Mouse (Mus musculus) MEL (cell line): ENCODE measurements at regions not wholly inside any gene's neighbourhood (a gene's known extent, or its start where the extent isn't known, plus 50 kb on each side); places are given as distances from the start of the nearest gene placed in this dataset.

Experiments used
- DNase-seq: peaks from one replicate; pipeline ENCODE4 v3.0.0; 2011; ENCODE audit warnings: low read depth, low spot score
- H3K27ac ChIP-seq: 2 replicates; pipeline ENCODE4 v1.5.1; 2012; ENCODE audit warnings: low read depth, mild to moderate bottlenecking, control low read depth, low read length, moderate library complexity; ENCODE audit not compliant: control insufficient read depth
- H3K27me3 ChIP-seq, 2 experiments: fragments of 150-350 bp in 1 of 2; sonication (generic) in 1 of 2; 2 replicates each; pipeline ENCODE4 v1.6.1; 2012; ENCODE audit warnings: low read length in 2 of 2, mild to moderate bottlenecking in 2 of 2, improper control_type of control experiment in 1 of 2, moderate library complexity in 1 of 2; ENCODE audit not compliant: insufficient read depth in 2 of 2, control insufficient read depth in 1 of 2
- H3K36me3 ChIP-seq, 2 experiments: 2 replicates each; pipeline ENCODE4 v1.6.1; 2012 to 2014; ENCODE audit warnings: low read length in 2 of 2, improper control_type of control experiment in 1 of 2, inconsistent platforms in 1 of 2, mild to moderate bottlenecking in 1 of 2; ENCODE audit not compliant: insufficient read depth in 2 of 2, control insufficient read depth in 1 of 2
- H3K4me1 ChIP-seq, 2 experiments: fragments of 150-350 bp in 1 of 2; sonication (generic) in 1 of 2; 2 replicates each; pipeline ENCODE4 v1.6.1; 2012; ENCODE audit warnings: low read length in 2 of 2, improper control_type of control experiment in 1 of 2, mild to moderate bottlenecking in 1 of 2; ENCODE audit not compliant: insufficient read depth in 2 of 2, control insufficient read depth in 1 of 2
- H3K4me3 ChIP-seq, 2 experiments: fragments of 150-350 bp in 1 of 2; sonication (generic) in 1 of 2; 2 replicates each; pipeline ENCODE4 v1.5.1; 2012; ENCODE audit warnings: low read depth in 2 of 2, low read length in 2 of 2, mild to moderate bottlenecking in 2 of 2, moderate library complexity in 2 of 2, control low read depth in 1 of 2, improper control_type of control experiment in 1 of 2; ENCODE audit not compliant: control insufficient read depth in 1 of 2, insufficient read depth in 1 of 2
- H3K79me2 ChIP-seq: 2 replicates; pipeline ENCODE4 v1.6.1; 2012; ENCODE audit warnings: mild to moderate bottlenecking, low read length, moderate library complexity; ENCODE audit not compliant: control insufficient read depth, poor library complexity, insufficient read depth
- H3K9ac ChIP-seq: 2 replicates; pipeline ENCODE4 v1.6.1; 2012; ENCODE audit warnings: low read depth, mild to moderate bottlenecking, control low read depth, low read length, moderate library complexity; ENCODE audit not compliant: control insufficient read depth, poor library complexity, severe bottlenecking
- H3K9me3 ChIP-seq: fragments of 150-350 bp; sonication (generic); replicated peaks from 2 replicates; pipeline ENCODE4 v1.6.1; 2012; ENCODE audit warnings: mild to moderate bottlenecking, low read length, improper control_type of control experiment, moderate library complexity; ENCODE audit not compliant: insufficient read depth
- CHD1 ChIP-seq: IDR thresholded peaks from 2 replicates; pipeline ENCODE4 v1.6.1; 2012; ENCODE audit warnings: low read depth, mild to moderate bottlenecking, inconsistent platforms, low read length, improper control_type of control experiment
- CTCF ChIP-seq, 3 experiments: IDR thresholded peaks in 2 of 3; conservative IDR thresholded peaks in 1 of 3; 2 replicates each; pipeline ENCODE4 v1.5.1; 2011 to 2012; ENCODE audit warnings: low read length in 3 of 3, low read depth in 2 of 3, mild to moderate bottlenecking in 2 of 3, improper control_type of control experiment in 1 of 3, inconsistent platforms in 1 of 3, mixed read lengths in 1 of 3, moderate library complexity in 1 of 3; ENCODE audit not compliant: control insufficient read depth in 1 of 3, insufficient read depth in 1 of 3, poor library complexity in 1 of 3, severe bottlenecking in 1 of 3
- E2F4 ChIP-seq: IDR thresholded peaks from 2 replicates; pipeline ENCODE4 v1.6.1; 2011; ENCODE audit warnings: low read depth, low read length, improper control_type of control experiment, borderline replicate concordance
- EP300 ChIP-seq, 2 experiments: IDR thresholded peaks; 2 replicates each; pipeline ENCODE4 v1.6.1; 2011; ENCODE audit warnings: improper control_type of control experiment in 2 of 2, low read length in 2 of 2, low read depth in 1 of 2, mild to moderate bottlenecking in 1 of 2
- ETS1 ChIP-seq: IDR thresholded peaks from 2 replicates; pipeline ENCODE4 v1.6.1; 2012; ENCODE audit warnings: low read depth, mild to moderate bottlenecking, inconsistent platforms, low read length, improper control_type of control experiment, moderate library complexity
- HCFC1 ChIP-seq: IDR thresholded peaks from 2 replicates; pipeline ENCODE4 v1.6.1; 2012; ENCODE audit warnings: low read depth, mild to moderate bottlenecking, inconsistent platforms, low read length, improper control_type of control experiment, moderate library complexity
- JUND ChIP-seq: IDR thresholded peaks from 2 replicates; pipeline ENCODE4 v1.6.1; 2011; ENCODE audit warnings: low read depth, mild to moderate bottlenecking, improper control_type of control experiment, low read length
- MAFK ChIP-seq: IDR thresholded peaks from 2 replicates; pipeline ENCODE4 v1.6.1; 2011; ENCODE audit warnings: low read depth, mild to moderate bottlenecking, low read length, improper control_type of control experiment, borderline replicate concordance
- MAX ChIP-seq: IDR thresholded peaks from 2 replicates; pipeline ENCODE4 v1.6.1; 2011; ENCODE audit warnings: low read length, improper control_type of control experiment
- MEF2A ChIP-seq: IDR thresholded peaks from 2 replicates; pipeline ENCODE4 v1.6.1; 2014; ENCODE audit warnings: low read depth, mild to moderate bottlenecking, inconsistent platforms, low read length, improper control_type of control experiment; ENCODE audit not compliant: poor library complexity, insufficient replicate concordance, severe bottlenecking; ENCODE audit errors: extremely low read depth
- MXI1 ChIP-seq: IDR thresholded peaks from 2 replicates; pipeline ENCODE4 v1.6.1; 2011; ENCODE audit warnings: mild to moderate bottlenecking, low read depth, low read length, improper control_type of control experiment
- MYB ChIP-seq: IDR thresholded peaks from 2 replicates; pipeline ENCODE4 v1.6.1; 2011; ENCODE audit warnings: mild to moderate bottlenecking, low read depth, low read length, improper control_type of control experiment
- NELFE ChIP-seq: IDR thresholded peaks from 2 replicates; pipeline ENCODE4 v1.6.1; 2011; ENCODE audit warnings: low read depth, low read length, improper control_type of control experiment
- POLR2A ChIP-seq, 2 experiments: IDR thresholded peaks; 2 replicates each; pipeline ENCODE4 v1.6.1; 2011 to 2012; ENCODE audit warnings: low read length in 2 of 2, mild to moderate bottlenecking in 2 of 2, control low read depth in 1 of 2, improper control_type of control experiment in 1 of 2, low read depth in 1 of 2, moderate library complexity in 1 of 2; ENCODE audit not compliant: control insufficient read depth in 1 of 2, insufficient read depth in 1 of 2, poor library complexity in 1 of 2
- RAD21 ChIP-seq: IDR thresholded peaks from 2 replicates; pipeline ENCODE4 v1.6.1; 2011; ENCODE audit warnings: mild to moderate bottlenecking, low read depth, low read length, improper control_type of control experiment
- SMC3 ChIP-seq: IDR thresholded peaks from 2 replicates; pipeline ENCODE4 v1.6.1; 2011; ENCODE audit warnings: low read depth, low read length, improper control_type of control experiment
- TAL1 ChIP-seq: IDR thresholded peaks from 2 replicates; pipeline ENCODE4 v1.6.1; 2012; ENCODE audit warnings: mild to moderate bottlenecking, inconsistent platforms, low read length, moderate library complexity, mixed read lengths
- TBP ChIP-seq: IDR thresholded peaks from 2 replicates; pipeline ENCODE4 v1.8.0; 2011; ENCODE audit warnings: low read depth, low read length, improper control_type of control experiment
- TCF12 ChIP-seq: IDR thresholded peaks from 2 replicates; pipeline ENCODE4 v1.6.1; 2014; ENCODE audit warnings: low read depth, mild to moderate bottlenecking, inconsistent platforms, low read length, improper control_type of control experiment, moderate library complexity
- USF1 ChIP-seq: IDR thresholded peaks from 2 replicates; pipeline ENCODE4 v1.6.1; 2014; ENCODE audit warnings: low read depth, mild to moderate bottlenecking, inconsistent platforms, low read length, improper control_type of control experiment, moderate library complexity
- USF2 ChIP-seq, 2 experiments: IDR thresholded peaks; 2 replicates each; pipeline ENCODE4 v1.6.1; 2011 to 2012; ENCODE audit warnings: improper control_type of control experiment in 2 of 2, low read length in 2 of 2, borderline replicate concordance in 1 of 2, inconsistent platforms in 1 of 2, low read depth in 1 of 2, mild to moderate bottlenecking in 1 of 2; ENCODE audit not compliant: insufficient read depth in 1 of 2
- ZC3H11A ChIP-seq: IDR thresholded peaks from 2 replicates; pipeline ENCODE4 v1.6.1; 2012; ENCODE audit warnings: low read depth, mild to moderate bottlenecking, inconsistent platforms, low read length, improper control_type of control experiment
- ZNF384 ChIP-seq: IDR thresholded peaks from 2 replicates; pipeline ENCODE4 v1.6.1; 2012; ENCODE audit warnings: low read depth, mild to moderate bottlenecking, inconsistent platforms, low read length, improper control_type of control experiment

DNA sequence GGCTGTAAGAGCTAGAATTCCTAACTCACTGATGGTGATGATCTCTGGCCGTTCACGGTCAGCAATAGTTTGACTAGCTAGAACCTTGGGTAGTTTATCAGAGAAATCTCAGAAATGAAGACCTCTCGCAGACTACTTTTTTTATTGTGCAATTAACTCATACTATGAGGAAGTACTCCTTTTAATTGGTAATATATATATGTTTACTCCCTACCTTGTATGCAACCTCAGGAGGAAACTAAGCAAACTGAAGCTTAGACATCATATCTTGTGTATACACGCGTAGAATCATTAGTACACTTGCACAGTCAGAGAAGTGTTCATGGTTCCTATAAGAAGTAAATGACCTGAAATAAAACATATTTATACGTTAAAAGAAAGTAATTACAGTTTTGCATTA is 157.2 kb downstream of the Gm11146 start:
- no peaks in the 10 kb centered on the region for H3K4me1 ChIP-seq
- H3K79me2 ChIP-seq, result no peaks in the 10 kb centered on the region
- no peak overlapping the region for H3K27ac ChIP-seq
- H3K36me3 ChIP-seq, result no peaks in the 10 kb centered on the region
- no peak overlapping the region for H3K9ac ChIP-seq
- no peaks in the 10 kb centered on the region for H3K9me3 ChIP-seq
- TF ChIP-seq MXI1, result no peak
- no peak for TF ChIP-seq MAFK
- no peak for TF ChIP-seq ETS1
- no peak for TF ChIP-seq ZC3H11A
- TF ChIP-seq MYB, result no peak
- TF ChIP-seq USF1, result no peak
- no peak for TF ChIP-seq E2F4
- no peak for TF ChIP-seq MAX
- no peak for TF ChIP-seq CTCF (IDR thresholded peaks at IDR 0.05 in 2 of 3, conservative IDR thresholded peaks at IDR 0.05 in 1 of 3; ENCODE audit: control insufficient read depth in 1 of 3, insufficient read depth in 1 of 3, low read depth in 2 of 3, low read length in 3 of 3, poor library complexity in 1 of 3, severe bottlenecking in 1 of 3)
- TF ChIP-seq MEF2A, result no peak
- no peak for TF ChIP-seq HCFC1
- no peak for TF ChIP-seq EP300 (IDR thresholded peaks at IDR 0.05; ENCODE audit: low read depth in 1 of 2, low read length in 2 of 2)
- TF ChIP-seq TBP, result no peak
- TF ChIP-seq JUND, result no peak
- no peak for TF ChIP-seq TCF12
- TF ChIP-seq ZNF384, result no peak
- no peak for TF ChIP-seq USF2 (IDR thresholded peaks at IDR 0.05; ENCODE audit: borderline replicate concordance in 1 of 2, insufficient read depth in 1 of 2, low read depth in 1 of 2, low read length in 2 of 2)
- H3K4me3 ChIP-seq, result no peak overlapping the region
- no peaks in the 10 kb centered on the region for H3K27me3 ChIP-seq
- DNase-seq, result no peak

DNA sequence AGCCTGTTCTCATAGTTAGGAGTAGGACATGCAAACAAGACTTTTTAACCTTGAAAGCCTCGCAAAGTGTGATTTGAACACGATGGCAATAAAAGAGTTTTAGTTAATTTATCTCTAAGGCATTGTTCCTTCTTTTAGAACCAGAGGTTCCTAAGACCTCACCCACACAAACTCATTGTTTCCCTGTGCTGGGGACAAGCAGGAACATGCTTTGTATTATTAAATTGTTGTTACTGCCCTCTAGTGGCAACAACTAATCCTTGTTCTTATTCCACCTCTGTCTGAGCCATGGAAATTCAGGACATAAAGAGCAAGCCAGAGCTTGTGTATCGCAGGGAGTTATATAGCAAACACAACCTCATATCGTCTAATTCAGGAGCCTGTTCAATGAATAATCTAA is 157.9 kb downstream of the Gm11146 start:
- TF ChIP-seq ZC3H11A, result peak; percentile 33; the same call in 1 of the 2 replicates
- TF ChIP-seq CTCF (IDR thresholded peaks at IDR 0.05 in 2 of 3, conservative IDR thresholded peaks at IDR 0.05 in 1 of 3; ENCODE audit: control insufficient read depth in 1 of 3, insufficient read depth in 1 of 3, low read depth in 2 of 3, low read length in 3 of 3, poor library complexity in 1 of 3, severe bottlenecking in 1 of 3), result peak in 2 of 3 experiments; percentile 37 to 67; a peak in 4 of 6 replicates
- peak; percentile 46 for TF ChIP-seq RAD21
- no peak for TF ChIP-seq POLR2A (IDR thresholded peaks at IDR 0.05; ENCODE audit: control insufficient read depth in 1 of 2, insufficient read depth in 1 of 2, low read depth in 1 of 2, low read length in 2 of 2, poor library complexity in 1 of 2)
- no peak for TF ChIP-seq NELFE
- no peak for TF ChIP-seq TAL1
- no peak for TF ChIP-seq MYB
- TF ChIP-seq SMC3, result peak; percentile 71
- TF ChIP-seq CHD1, result no peak
- TF ChIP-seq, all 39 proteins: peak for 4
- Histone ChIP-seq H3K4me1 (no peaks in the 10 kb centered on the region), H3K27me3 (no peaks in the 10 kb centered on the region), H3K9ac (no peak overlapping the region), H3K4me3 (no peak overlapping the region), H3K79me2 (no peaks in the 10 kb centered on the region), H3K27ac (no peak overlapping the region), H3K36me3 (no peaks in the 10 kb centered on the region), H3K9me3 (no peaks in the 10 kb centered on the region)
- DNase-seq, result peak; percentile 59
